Mouse (Mus musculus) midbrain, embryonic 14.5 days (tissue): ENCODE results near the gene Tef. TPM values are rescaled to one million over a fixed set of nuclear protein-coding genes. Genes with fewer than 3 reads are reported as not detected.

Experiments
- ATAC-seq: fragments of 200-750 bp; cut with Nextera tagmentation; 2 replicates; pipeline ENCODE4 v1.8.0; 2017; ENCODE audit warnings: moderate number of reproducible peaks, moderate library complexity; ENCODE audit not compliant: low FRiP score, low TSS enrichment
- DNase-seq: peaks from one replicate; pipeline ENCODE4 v3.0.0-alpha.2; 2015
- H3K27ac ChIP-seq: fragments of 300-500 bp; sonication (generic); replicated peaks from 2 replicates; pipeline ENCODE4 v1.5.1; 2014; ENCODE audit warnings: mild to moderate bottlenecking, low read depth, low read length, moderate library complexity
- H3K27me3 ChIP-seq: fragments of 300-500 bp; sonication (generic); 2 replicates; pipeline ENCODE4 v1.6.1; 2014; ENCODE audit warnings: low read length, control low read depth, mixed read lengths; ENCODE audit not compliant: control insufficient read depth, insufficient read depth
- H3K36me3 ChIP-seq: fragments of 300-500 bp; sonication (generic); 2 replicates; pipeline ENCODE4 v1.6.1; 2014; ENCODE audit warnings: low read length, control low read depth; ENCODE audit not compliant: control insufficient read depth, insufficient read depth
- H3K4me1 ChIP-seq: fragments of 300-500 bp; sonication (generic); 2 replicates; pipeline ENCODE4 v1.6.1; 2014; ENCODE audit warnings: mild to moderate bottlenecking, antibody characterized with exemption, low read length, control low read depth; ENCODE audit not compliant: control insufficient read depth, insufficient read depth
- H3K4me2 ChIP-seq: fragments of 300-500 bp; sonication (generic); 2 replicates; pipeline ENCODE4 v1.6.1; 2014; ENCODE audit warnings: mild to moderate bottlenecking, low read length, moderate library complexity
- H3K4me3 ChIP-seq: fragments of 300-500 bp; sonication (generic); replicated peaks from 2 replicates; pipeline ENCODE4 v1.5.1; 2014; ENCODE audit warnings: low read depth, low read length
- H3K9ac ChIP-seq: fragments of 300-500 bp; sonication (generic); replicated peaks from 2 replicates; pipeline ENCODE4 v1.6.1; 2014; ENCODE audit warnings: mild to moderate bottlenecking, low read length, moderate library complexity
- H3K9me3 ChIP-seq: fragments of 300-500 bp; sonication (generic); 2 replicates; pipeline ENCODE4 v1.6.1; 2016; ENCODE audit warnings: low read length, control low read depth, mixed read lengths; ENCODE audit not compliant: control insufficient read depth
- WGBS: fragments of 180-500 bp; shearing (Covaris S2); extraction: QIAGEN DNeasy Blood & Tissue Kit; methylation state at CpG from one replicate; pipeline ENCODE4 v1.1.7; 2014; 5-methylcytosine and 5-hydroxymethylcytosine counted together
- polyA plus RNA-seq: library from polyadenylated mRNA; unstranded; fragments of >200 nt; fragmentation: Nextera tagmentation; extraction: Ambion mirVana; gene quantifications from 2 replicates; pipeline ENCODE4 v1.2.1, GENCODE M21; 2014

Tef gene
- polyA plus RNA-seq, 1 experiment from 2014 or later, result 19.6 TPM

DNA sequence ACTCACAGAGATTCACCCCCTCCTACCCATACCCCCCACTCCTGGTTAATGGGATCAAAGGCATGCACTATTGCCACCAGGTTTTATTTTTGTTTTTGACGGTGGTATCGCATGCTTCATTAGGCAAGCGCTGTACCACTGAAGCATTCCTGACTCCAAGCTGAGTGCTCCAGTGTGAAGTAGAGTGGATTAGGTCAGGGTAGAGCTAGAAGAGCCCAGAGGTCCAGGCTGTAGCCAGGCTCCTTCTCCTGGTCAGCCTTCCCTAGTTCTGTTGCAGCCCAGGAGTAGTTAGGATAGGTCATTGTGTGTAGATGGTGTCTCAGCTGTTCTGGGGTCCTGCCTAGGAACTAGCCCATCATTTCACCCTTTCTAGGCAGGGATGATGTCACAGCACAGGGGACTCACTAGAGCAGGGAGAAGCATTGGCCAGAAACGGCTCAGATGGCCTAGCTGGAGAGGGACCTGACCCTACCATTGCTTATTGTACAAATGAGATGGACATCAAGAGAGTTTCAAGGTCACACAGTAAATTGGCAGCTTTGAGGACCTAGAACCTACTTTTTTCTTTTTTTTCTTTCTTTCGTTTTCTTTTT lies 42.9 kb downstream of the Tef start:
- peaks cover 18% of the 10 kb centered on the region for H3K36me3 ChIP-seq
- H3K4me1 ChIP-seq, result no peaks in the 10 kb centered on the region
- no peak overlapping the region for H3K4me2 ChIP-seq
- 76% methylated on average over 5 of the region's 5 CpGs for WGBS
- no peak overlapping the region for H3K9ac ChIP-seq
- no peak overlapping the region for H3K27ac ChIP-seq
- no peak for ATAC-seq
- H3K27me3 ChIP-seq, result no peaks in the 10 kb centered on the region
- H3K9me3 ChIP-seq, result no peaks in the 10 kb centered on the region
- H3K4me3 ChIP-seq, result no peak overlapping the region
- no peak for DNase-seq

DNA sequence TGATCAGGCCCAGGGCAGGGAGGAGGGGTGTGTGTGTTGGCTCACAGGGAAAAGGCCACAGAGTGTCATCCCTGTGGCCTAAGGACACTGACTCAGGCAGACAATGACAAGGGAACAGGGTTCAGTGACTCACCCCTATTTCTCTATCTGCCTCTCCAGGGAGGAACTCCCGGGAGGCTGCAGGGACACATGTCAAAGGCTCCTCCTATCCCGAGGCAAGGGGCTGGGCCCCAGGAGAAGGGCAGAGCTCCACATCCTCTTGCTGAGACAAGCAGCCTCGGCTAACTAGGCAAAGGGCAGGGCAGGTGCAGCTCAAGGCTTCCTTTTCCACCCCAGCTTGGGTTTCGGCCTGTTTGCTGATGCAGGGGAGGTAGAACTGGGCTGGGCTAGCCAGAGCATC lies 43.5 kb downstream of the Tef start:
- no peak overlapping the region for H3K4me3 ChIP-seq
- H3K9me3 ChIP-seq, result no peaks in the 10 kb centered on the region
- peaks cover 24% of the 10 kb centered on the region for H3K36me3 ChIP-seq
- H3K4me1 ChIP-seq, result no peaks in the 10 kb centered on the region
- WGBS, result 42% methylated on average over 4 of the region's 4 CpGs
- no peak overlapping the region for H3K4me2 ChIP-seq
- no peaks in the 10 kb centered on the region for H3K27me3 ChIP-seq
- DNase-seq (no peak), ATAC-seq (no peak)
- no peak overlapping the region for H3K27ac ChIP-seq
- no peak overlapping the region for H3K9ac ChIP-seq

DNA sequence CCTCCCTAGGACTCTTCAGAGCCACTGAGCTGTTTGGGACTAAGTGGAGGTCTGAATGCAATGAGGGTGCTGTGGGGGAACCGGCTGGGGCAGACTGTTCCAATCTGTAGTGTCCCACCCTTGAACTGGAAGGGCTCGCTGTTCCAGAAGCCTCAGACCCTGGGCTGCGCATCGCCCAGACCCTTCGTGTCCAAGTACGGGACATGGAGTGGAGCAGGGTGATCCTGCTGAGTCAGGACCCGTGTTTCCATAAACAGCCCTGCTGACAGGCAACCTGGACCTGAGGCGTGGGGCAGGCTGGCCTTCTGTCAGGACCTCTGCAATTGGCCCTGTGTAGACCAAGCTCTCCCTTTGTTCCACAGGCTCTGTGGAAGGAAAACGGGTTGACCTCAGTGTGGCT lies 44.5 kb downstream of the Tef start:
- Histone ChIP-seq H3K27me3 (no peaks in the 10 kb centered on the region), H3K9me3 (no peaks in the 10 kb centered on the region), H3K9ac (no peak overlapping the region), H3K4me3 (no peak overlapping the region), H3K27ac (no peak overlapping the region), H3K4me1 (no peaks in the 10 kb centered on the region), H3K36me3 (peaks cover 35% of the 10 kb centered on the region), H3K4me2 (no peak overlapping the region)
- WGBS, result 90% methylated on average over 9 of the region's 9 CpGs
- ATAC-seq (no peak), DNase-seq (no peak)

DNA sequence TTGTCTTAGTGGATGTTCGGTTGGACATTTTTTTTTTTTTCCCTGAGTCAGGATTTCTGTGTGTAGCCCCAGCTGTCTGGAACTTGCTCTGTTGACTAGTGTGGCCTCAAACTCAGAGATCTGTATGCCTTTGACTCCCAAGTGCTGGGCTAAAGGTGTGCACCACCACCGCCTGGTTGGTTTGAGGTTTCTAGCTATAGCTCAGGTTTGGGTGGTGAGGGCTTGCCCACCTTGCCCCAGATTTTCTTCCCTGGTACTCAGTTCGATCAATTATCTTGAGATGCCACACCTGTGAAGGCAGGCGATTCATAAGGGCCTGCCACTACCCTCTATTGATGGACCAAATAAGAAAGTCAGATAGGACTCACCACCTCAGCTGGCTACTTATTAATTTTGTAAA lies 44.9 kb downstream of the Tef start:
- Histone ChIP-seq H3K27me3 (no peaks in the 10 kb centered on the region), H3K4me2 (no peak overlapping the region), H3K9ac (no peak overlapping the region), H3K4me3 (no peak overlapping the region), H3K9me3 (no peaks in the 10 kb centered on the region), H3K27ac (no peak overlapping the region), H3K36me3 (peaks cover 39% of the 10 kb centered on the region), H3K4me1 (no peaks in the 10 kb centered on the region)
- ATAC-seq (no peak), DNase-seq (no peak)
- WGBS, result 93% methylated on average over 4 of the region's 4 CpGs

DNA sequence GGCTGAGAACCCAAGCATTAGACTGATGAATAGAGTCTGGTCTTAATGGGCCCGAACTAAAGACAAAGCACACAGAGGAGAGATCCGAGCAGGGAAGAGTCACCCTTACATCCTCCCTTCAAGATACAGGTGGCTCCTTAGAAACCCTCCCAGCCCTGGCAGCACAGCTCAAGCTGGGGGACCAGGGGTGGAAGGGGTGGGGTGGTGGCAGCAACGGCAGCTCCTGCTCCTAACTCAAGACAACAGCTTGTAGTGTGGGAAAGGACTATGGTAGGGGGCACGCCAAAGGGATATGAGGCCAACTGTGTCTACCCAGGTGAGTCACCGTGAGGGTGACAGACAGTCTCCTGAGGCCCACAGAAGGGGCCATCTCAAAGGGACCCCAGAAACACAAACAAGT lies 45.6 kb downstream of the Tef start:
- 88% methylated on average over 5 of the region's 5 CpGs for WGBS
- Histone ChIP-seq H3K9me3 (no peaks in the 10 kb centered on the region), H3K4me2 (no peak overlapping the region), H3K36me3 (peaks cover 42% of the 10 kb centered on the region), H3K27ac (no peak overlapping the region), H3K4me1 (no peaks in the 10 kb centered on the region), H3K27me3 (no peaks in the 10 kb centered on the region), H3K9ac (no peak overlapping the region), H3K4me3 (no peak overlapping the region)
- no peak for ATAC-seq
- no peak for DNase-seq

DNA sequence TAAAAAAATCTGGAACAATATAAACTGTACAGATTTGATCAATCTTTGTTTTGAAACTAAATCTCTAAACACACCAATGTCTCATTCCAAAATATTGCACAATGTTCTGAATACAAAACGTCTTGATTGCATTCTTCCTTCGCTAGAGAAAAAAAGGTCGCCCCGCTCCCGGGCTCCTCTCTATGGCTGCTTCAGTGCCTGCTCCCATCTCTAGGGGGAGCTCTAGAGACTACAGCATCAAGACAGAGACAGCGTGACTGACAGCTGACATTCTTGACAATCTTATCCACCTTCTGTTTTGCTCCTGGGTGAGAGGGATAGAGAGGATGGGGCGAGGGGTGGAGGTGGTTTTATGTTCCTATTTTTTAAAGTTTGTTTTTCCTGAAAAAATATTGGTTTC lies 46.1 kb downstream of the Tef start:
- 39% methylated on average over 7 of the region's 7 CpGs for WGBS
- no peaks in the 10 kb centered on the region for H3K27me3 ChIP-seq
- H3K4me2 ChIP-seq, result no peak overlapping the region
- no peak overlapping the region for H3K9ac ChIP-seq
- H3K36me3 ChIP-seq, result peaks cover 42% of the 10 kb centered on the region
- H3K27ac ChIP-seq, result no peak overlapping the region
- ATAC-seq (no peak), DNase-seq (peak; percentile 71)
- H3K4me1 ChIP-seq, result no peaks in the 10 kb centered on the region
- H3K9me3 ChIP-seq, result no peaks in the 10 kb centered on the region
- no peak overlapping the region for H3K4me3 ChIP-seq

DNA sequence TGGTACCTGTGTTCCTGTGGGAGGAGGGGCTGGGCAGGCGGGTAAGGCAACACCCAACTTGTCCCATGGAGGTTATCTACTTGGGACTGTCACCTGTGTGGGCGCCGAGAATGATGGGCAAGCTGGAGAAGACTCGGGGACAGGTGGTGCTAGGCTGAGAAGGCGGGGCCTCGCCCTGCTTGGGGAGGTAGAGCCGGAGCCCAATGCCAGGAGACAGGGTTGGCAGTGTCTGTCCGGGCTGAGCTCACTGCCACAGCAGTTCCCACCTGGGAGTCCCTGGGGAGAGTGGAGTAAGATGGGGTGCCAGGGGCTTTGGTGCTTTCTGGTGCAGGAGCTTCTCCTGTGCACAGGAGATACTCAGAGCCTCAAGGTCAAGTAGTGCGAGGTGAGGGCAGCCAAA lies 46.9 kb downstream of the Tef start:
- ATAC-seq (no peak), DNase-seq (no peak)
- WGBS, result 85% methylated on average over 9 of the region's 9 CpGs
- Histone ChIP-seq H3K27ac (no peak overlapping the region), H3K4me3 (no peak overlapping the region), H3K4me1 (no peaks in the 10 kb centered on the region), H3K27me3 (no peaks in the 10 kb centered on the region), H3K36me3 (peaks cover 42% of the 10 kb centered on the region), H3K4me2 (no peak overlapping the region), H3K9me3 (no peaks in the 10 kb centered on the region), H3K9ac (no peak overlapping the region)

DNA sequence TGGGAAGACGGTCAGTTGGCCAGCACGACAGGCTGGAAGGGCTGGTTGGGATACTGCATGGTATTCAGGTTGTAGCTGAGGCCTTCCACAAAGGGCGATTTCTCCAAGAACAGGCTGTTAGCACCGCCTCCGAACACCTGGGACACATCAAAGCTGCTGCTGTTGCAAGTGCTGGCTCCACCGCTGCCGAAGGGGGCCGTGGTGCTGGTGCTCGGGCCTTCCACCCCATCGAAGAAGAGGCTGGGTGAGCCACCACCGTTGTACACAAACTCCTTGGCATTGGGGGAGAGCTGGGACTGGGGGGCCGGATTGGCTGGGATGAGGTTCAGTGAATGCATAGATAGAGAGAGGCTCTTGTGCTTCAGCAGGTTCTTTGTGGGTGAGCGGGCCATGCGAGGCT lies 48.5 kb downstream of the Tef start:
- Histone ChIP-seq H3K27ac (no peak overlapping the region), H3K4me3 (no peak overlapping the region), H3K9me3 (no peaks in the 10 kb centered on the region), H3K36me3 (peaks cover 42% of the 10 kb centered on the region), H3K9ac (no peak overlapping the region), H3K4me1 (0 out of 2 replicates have a peak, but pooled peaks cover 4% of the 10 kb centered on the region), H3K4me2 (no peak overlapping the region), H3K27me3 (no peaks in the 10 kb centered on the region)
- ATAC-seq, result no peak
- 92% methylated on average over 14 of the region's 14 CpGs for WGBS
- no peak for DNase-seq

DNA sequence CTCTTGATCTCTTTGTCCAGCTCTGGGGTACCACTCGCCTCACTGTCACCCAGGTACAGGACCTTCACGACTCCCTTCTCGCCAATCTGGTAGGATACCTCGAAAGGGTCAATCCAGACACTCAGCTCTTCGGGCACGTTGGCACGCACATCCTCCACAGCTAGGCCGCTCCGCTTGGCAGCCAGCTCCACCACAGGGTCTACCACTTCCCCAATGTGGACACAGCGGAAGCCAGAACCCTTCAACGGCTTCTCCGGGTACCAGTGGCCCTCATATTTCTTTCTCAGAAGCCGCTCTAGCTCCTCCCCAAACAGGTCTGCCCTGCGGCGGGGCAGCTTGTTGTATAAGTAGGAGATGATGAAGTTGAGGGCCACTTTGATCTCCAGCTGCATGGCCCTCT lies 49.2 kb downstream of the Tef start:
- Histone ChIP-seq H3K36me3 (peaks cover 42% of the 10 kb centered on the region), H3K9me3 (no peaks in the 10 kb centered on the region), H3K9ac (no peak overlapping the region), H3K4me2 (no peak overlapping the region), H3K27me3 (no peaks in the 10 kb centered on the region), H3K27ac (no peak overlapping the region), H3K4me3 (no peak overlapping the region), H3K4me1 (0 out of 2 replicates have a peak, but pooled peaks cover 4% of the 10 kb centered on the region)
- no peak for ATAC-seq
- whole genome bisulfite sequencing, result 96% methylated on average over 15 of the region's 15 CpGs
- no peak for DNase-seq
